Mouse (Mus musculus): ENCODE data around the gene Actr5. TPM values are rescaled to one million over a fixed set of nuclear protein-coding genes. Genes with fewer than 3 reads are reported as not detected.
A peak's percentile ranks its signal among the peaks of the same experiment; 100 is the strongest.

Actr5 gene
- polyA plus RNA-seq, 2 experiments: 3.6 to 4.9 TPM

DNA sequence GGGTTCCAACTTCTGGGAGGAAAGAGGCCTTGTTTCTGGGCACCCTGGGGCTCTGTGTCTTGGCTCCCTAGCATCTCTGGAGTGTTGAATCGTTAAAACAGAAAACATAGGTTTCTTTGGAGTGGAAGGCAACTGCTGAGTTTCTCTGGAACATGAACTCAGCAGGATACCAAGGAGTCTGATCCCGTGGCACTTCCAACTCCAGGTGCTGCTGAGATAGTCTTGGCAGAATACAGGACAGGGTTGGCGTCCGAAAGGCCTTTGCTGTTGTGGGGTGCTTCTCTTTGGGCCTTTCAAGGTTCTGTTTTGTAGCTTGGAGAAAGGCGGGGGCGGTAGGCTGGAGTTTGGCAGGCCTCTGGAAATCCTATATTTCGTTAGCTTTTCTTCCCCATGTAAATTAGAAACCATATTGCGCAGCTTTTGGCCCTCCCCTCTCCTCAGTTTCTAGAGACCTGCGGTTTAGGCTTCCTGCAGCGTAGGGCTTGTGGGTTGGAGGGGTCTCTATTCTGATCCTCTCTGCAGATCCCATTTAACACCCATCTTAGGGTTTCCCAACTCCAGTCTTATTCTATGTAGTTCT lies 11.9 kb upstream of the Actr5 start:
- Histone ChIP-seq H3K4me2 (ENCODE audit: low read depth) (no peak overlapping the region), H3K4me3 (ENCODE audit: insufficient read depth in 1 of 2, low read depth in 2 of 2, low read length in 2 of 2) (no peak overlapping the region), H3K9ac (replicated peaks) (no peak overlapping the region), H3K4me1 (replicated peaks; ENCODE audit: control insufficient read depth in 2 of 2, insufficient read depth in 2 of 2, low read length in 1 of 2) (no peaks in the 10 kb centered on the region), H3K27ac (no peak overlapping the region), H3K27me3 (ENCODE audit: control insufficient read depth, insufficient read depth, low read length) (peaks cover 99% of the 10 kb centered on the region), H3K36me3 (replicated peaks; ENCODE audit: control insufficient read depth, insufficient read depth, low read depth) (no peaks in the 10 kb centered on the region), H3K9me3 (ENCODE audit: control insufficient read depth, low read length) (no peaks in the 10 kb centered on the region)
- WGBS (ENCODE audit: insufficient replicate concordance): 8% methylated on average over 10 of the region's 10 CpGs
- no peak for DNase-seq (ENCODE audit: low read depth in 3 of 3, low spot score in 3 of 3)
- TF ChIP-seq EP300 (IDR thresholded peaks at IDR 0.05; ENCODE audit: low read depth) (no peak), CTCF (IDR thresholded peaks at IDR 0.05; ENCODE audit: low read depth) (no peak)
- ATAC-seq (ENCODE audit: insufficient read depth): no peak

DNA sequence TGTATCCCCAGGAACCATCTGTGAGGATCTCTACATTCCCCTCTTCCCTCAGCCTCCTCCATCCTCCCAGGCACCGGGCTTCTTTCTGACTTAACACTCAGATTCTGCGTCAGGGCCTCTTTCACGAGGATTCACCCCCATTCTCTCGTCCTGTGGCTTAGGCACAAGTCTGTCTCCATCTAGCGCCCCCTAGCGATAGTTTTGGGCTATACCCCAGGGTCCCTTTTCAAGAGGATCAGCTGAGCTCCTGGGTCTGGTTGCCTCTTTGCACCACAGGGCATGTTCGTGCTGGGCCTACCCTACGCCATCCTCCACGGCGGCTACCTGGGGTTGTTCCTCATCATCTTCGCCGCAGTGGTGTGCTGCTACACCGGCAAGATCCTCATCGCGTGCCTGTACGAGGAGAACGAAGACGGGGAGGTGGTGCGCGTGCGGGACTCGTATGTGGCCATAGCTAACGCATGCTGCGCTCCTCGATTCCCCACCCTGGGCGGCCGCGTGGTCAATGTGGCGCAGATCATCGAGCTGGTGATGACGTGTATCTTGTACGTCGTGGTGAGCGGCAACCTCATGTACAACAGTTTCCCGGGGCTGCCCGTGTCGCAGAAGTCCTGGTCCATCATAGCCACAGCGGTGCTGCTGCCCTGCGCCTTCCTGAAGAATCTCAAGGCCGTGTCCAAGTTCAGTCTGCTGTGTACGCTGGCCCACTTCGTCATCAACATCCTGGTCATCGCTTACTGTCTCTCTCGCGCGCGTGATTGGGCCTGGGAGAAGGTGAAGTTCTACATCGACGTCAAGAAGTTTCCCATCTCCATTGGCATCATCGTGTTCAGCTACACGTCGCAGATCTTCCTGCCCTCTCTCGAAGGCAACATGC lies 10.9 kb upstream of the Actr5 start:
- peak; percentile 83 for TF ChIP-seq CTCF (IDR thresholded peaks at IDR 0.05; ENCODE audit: low read depth)
- TF ChIP-seq EP300 (IDR thresholded peaks at IDR 0.05; ENCODE audit: low read depth): no peak
- 6% methylated on average over 53 of the region's 53 CpGs for WGBS (ENCODE audit: insufficient replicate concordance)
- Histone ChIP-seq H3K9ac (replicated peaks) (no peak overlapping the region), H3K4me3 (ENCODE audit: insufficient read depth in 1 of 2, low read depth in 2 of 2, low read length in 2 of 2) (no peak overlapping the region), H3K4me2 (ENCODE audit: low read depth) (no peak overlapping the region), H3K9me3 (ENCODE audit: control insufficient read depth, low read length) (no peaks in the 10 kb centered on the region), H3K27me3 (ENCODE audit: control insufficient read depth, insufficient read depth, low read length) (peaks cover 97% of the 10 kb centered on the region), H3K4me1 (replicated peaks; ENCODE audit: control insufficient read depth in 2 of 2, insufficient read depth in 2 of 2, low read length in 1 of 2) (no peaks in the 10 kb centered on the region), H3K27ac (no peak overlapping the region), H3K36me3 (replicated peaks; ENCODE audit: control insufficient read depth, insufficient read depth, low read depth) (no peaks in the 10 kb centered on the region)
- ATAC-seq (ENCODE audit: insufficient read depth): peak; percentile 31; the same call in 1 of the 2 replicates
- peak; percentile 37 to 47 (median 43) for DNase-seq (ENCODE audit: low read depth in 3 of 3, low spot score in 3 of 3)

DNA sequence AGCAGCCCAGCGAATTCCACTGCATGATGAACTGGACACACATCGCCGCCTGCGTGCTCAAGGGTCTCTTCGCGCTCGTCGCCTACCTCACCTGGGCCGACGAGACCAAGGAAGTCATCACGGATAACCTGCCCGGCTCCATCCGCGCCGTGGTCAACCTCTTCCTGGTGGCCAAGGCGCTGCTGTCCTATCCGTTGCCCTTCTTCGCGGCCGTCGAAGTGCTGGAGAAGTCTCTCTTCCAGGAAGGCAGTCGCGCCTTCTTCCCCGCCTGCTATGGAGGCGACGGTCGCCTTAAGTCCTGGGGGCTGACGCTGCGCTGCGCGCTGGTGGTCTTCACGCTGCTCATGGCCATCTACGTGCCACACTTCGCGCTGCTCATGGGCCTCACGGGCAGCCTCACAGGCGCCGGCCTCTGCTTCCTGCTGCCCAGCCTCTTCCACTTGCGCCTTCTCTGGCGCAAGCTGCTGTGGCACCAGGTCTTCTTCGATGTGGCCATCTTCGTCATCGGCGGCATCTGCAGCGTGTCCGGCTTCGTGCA lies 10.2 kb upstream of the Actr5 start:
- no peaks in the 10 kb centered on the region for H3K4me1 ChIP-seq (replicated peaks; ENCODE audit: control insufficient read depth in 2 of 2, insufficient read depth in 2 of 2, low read length in 1 of 2)
- DNase-seq (ENCODE audit: low read depth in 3 of 3, low spot score in 3 of 3) (no peak), ATAC-seq (ENCODE audit: insufficient read depth) (no peak)
- H3K4me2 ChIP-seq (ENCODE audit: low read depth): no peak overlapping the region
- H3K36me3 ChIP-seq (replicated peaks; ENCODE audit: control insufficient read depth, insufficient read depth, low read depth): no peaks in the 10 kb centered on the region
- WGBS (ENCODE audit: insufficient replicate concordance): 3% methylated on average over 47 of the region's 47 CpGs
- H3K4me3 ChIP-seq (ENCODE audit: insufficient read depth in 1 of 2, low read depth in 2 of 2, low read length in 2 of 2): no peak overlapping the region
- H3K27me3 ChIP-seq (ENCODE audit: control insufficient read depth, insufficient read depth, low read length): peaks cover 94% of the 10 kb centered on the region
- no peaks in the 10 kb centered on the region for H3K9me3 ChIP-seq (ENCODE audit: control insufficient read depth, low read length)
- no peak overlapping the region for H3K9ac ChIP-seq (replicated peaks)
- no peak overlapping the region for H3K27ac ChIP-seq
- TF ChIP-seq CTCF (IDR thresholded peaks at IDR 0.05; ENCODE audit: low read depth): no peak

DNA sequence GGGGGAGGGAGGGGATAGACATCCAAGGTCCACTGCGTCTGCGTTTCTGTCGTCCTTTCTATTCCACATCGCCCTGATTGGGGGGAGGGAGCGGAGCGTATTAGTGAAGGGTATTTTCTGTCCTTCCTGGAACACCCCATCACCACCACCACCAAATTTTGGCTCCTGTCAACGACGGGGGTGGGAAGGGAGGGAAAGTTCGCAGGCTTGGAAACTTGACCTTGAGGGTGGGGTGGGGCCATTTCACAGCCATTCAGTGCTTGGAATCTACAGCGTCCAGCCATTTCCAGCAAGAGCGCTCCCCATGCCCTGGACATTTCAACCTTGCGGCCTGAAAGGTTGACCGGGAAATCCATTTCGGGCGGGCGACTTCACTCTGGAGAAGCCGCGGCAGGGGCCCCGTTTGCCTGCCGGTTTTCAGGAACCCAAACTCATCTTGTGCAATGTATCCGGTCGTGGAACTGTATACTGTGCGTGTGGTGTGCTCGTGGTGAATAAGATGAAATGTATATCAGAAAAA lies 9.5 kb upstream of the Actr5 start:
- no peak for ATAC-seq (ENCODE audit: insufficient read depth)
- no peak overlapping the region for H3K4me2 ChIP-seq (ENCODE audit: low read depth)
- H3K27ac ChIP-seq: no peak overlapping the region
- DNase-seq (ENCODE audit: low read depth in 3 of 3, low spot score in 3 of 3): no peak
- H3K4me3 ChIP-seq (ENCODE audit: insufficient read depth in 1 of 2, low read depth in 2 of 2, low read length in 2 of 2): no peak overlapping the region
- TF ChIP-seq EP300 (IDR thresholded peaks at IDR 0.05; ENCODE audit: low read depth): no peak
- no peak for TF ChIP-seq CTCF (IDR thresholded peaks at IDR 0.05; ENCODE audit: low read depth)
- H3K9ac ChIP-seq (replicated peaks): no peak overlapping the region
- no peaks in the 10 kb centered on the region for H3K36me3 ChIP-seq (replicated peaks; ENCODE audit: control insufficient read depth, insufficient read depth, low read depth)
- no peaks in the 10 kb centered on the region for H3K9me3 ChIP-seq (ENCODE audit: control insufficient read depth, low read length)
- no peaks in the 10 kb centered on the region for H3K4me1 ChIP-seq (replicated peaks; ENCODE audit: control insufficient read depth in 2 of 2, insufficient read depth in 2 of 2, low read length in 1 of 2)
- H3K27me3 ChIP-seq (ENCODE audit: control insufficient read depth, insufficient read depth, low read length): peaks cover 90% of the 10 kb centered on the region
- 1% methylated on average over 24 of the region's 24 CpGs for WGBS (ENCODE audit: insufficient replicate concordance)

DNA sequence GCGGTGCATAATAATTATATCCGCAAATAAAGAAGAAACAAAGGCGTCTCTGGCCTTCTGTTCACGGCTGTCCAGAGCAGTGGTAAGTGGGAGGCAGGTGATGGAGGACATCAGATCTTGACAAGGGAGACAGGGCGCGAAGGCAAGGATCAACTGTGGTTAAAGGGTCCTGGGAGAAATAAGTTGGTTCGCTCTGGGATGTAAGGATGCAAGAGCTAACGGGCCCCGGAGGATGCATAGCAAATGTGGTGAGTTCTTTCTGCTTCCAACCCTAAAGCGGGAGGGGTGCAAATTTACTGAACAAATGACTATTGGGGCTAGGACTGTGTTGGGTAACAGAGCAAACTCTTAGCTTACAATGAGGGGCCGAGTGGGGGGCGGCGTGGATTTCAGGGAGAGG lies 9.0 kb upstream of the Actr5 start:
- no peak overlapping the region for H3K4me2 ChIP-seq (ENCODE audit: low read depth)
- TF ChIP-seq EP300 (IDR thresholded peaks at IDR 0.05; ENCODE audit: low read depth) (no peak), CTCF (IDR thresholded peaks at IDR 0.05; ENCODE audit: low read depth) (no peak)
- no peaks in the 10 kb centered on the region for H3K9me3 ChIP-seq (ENCODE audit: control insufficient read depth, low read length)
- no peak overlapping the region for H3K27ac ChIP-seq
- H3K4me3 ChIP-seq (ENCODE audit: insufficient read depth in 1 of 2, low read depth in 2 of 2, low read length in 2 of 2): no peak overlapping the region
- ATAC-seq (ENCODE audit: insufficient read depth) (no peak), DNase-seq (ENCODE audit: low read depth in 3 of 3, low spot score in 3 of 3) (no peak)
- H3K4me1 ChIP-seq (replicated peaks; ENCODE audit: control insufficient read depth in 2 of 2, insufficient read depth in 2 of 2, low read length in 1 of 2): no peaks in the 10 kb centered on the region
- H3K9ac ChIP-seq (replicated peaks): no peak overlapping the region
- 5% methylated on average over 13 of the region's 13 CpGs for WGBS (ENCODE audit: insufficient replicate concordance)
- H3K27me3 ChIP-seq (ENCODE audit: control insufficient read depth, insufficient read depth, low read length): peaks cover 86% of the 10 kb centered on the region
- no peaks in the 10 kb centered on the region for H3K36me3 ChIP-seq (replicated peaks; ENCODE audit: control insufficient read depth, insufficient read depth, low read depth)

Measured in liver, embryonic 14.5 days (tissue).